Mouse (Mus musculus): Measurements from ENCODE around the gene Actn1.

DNA sequence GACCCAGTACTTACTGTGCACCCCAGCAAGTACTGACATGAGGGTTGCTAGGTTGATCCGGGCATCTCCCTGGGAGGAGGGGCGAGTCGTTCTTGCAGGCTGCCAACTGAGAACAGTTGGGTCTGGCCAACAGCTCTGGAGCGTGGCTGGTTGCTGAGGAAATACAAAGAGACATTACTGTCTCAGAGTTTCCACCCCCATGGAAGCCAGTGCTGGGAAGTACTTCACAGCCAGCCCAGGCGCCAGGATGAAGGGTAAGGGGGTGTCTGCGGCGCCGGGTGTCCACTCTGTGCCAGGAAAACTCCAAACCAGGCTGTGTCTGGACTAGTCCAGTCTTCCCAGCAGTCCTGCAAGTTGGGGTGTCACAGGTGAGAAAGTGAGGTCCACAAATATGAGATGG is 30.8 kb upstream of the Actn1 start:
- no peak for TF ChIP-seq CTCF (IDR thresholded peaks at IDR 0.05; ENCODE audit: insufficient read depth, low read length)
- no peak for TF ChIP-seq POLR2A (IDR thresholded peaks at IDR 0.05; ENCODE audit: borderline replicate concordance, extremely low read depth, low read depth, low read length)

Data from lung, adult 2 months (tissue).